Mouse (Mus musculus): ENCODE measurements at regions not wholly inside any gene's neighbourhood (a gene's known extent, or its start where the extent isn't known, plus 50 kb on each side); places are given as distances from the start of the nearest gene placed in this dataset.

DNA sequence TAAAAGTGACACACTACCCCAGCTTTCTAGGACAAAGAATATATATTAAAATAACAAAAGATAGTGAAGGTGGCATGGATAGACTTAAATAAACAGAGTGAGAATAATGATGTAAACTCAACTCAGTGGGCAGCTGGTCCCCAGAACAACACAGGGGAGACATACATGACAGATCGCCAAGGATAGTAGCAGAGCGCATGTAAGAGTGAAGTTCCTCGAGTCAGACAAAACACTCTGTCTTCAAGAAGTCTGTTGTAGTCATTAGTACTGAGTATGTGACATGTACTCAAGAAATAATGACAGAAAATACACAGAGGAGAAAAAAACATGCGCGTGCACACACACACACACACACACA, 74.8 kb upstream of the Stxbp5l start:
- no peak for TF ChIP-seq CTCF (IDR thresholded peaks at IDR 0.05)
- Histone ChIP-seq H3K27me3 (ENCODE audit: insufficient read depth, low read length) (no peaks in the 10 kb centered on the region), H3K27ac (ENCODE audit: low read depth, low read length) (no peak overlapping the region), H3K9ac (replicated peaks; ENCODE audit: low read length, poor library complexity, severe bottlenecking) (no peak overlapping the region), H3K4me2 (ENCODE audit: low read depth, low read length, poor library complexity, severe bottlenecking) (no peak overlapping the region), H3K4me3 (ENCODE audit: low read depth, low read length) (no peak overlapping the region), H3K9me3 (ENCODE audit: low read length) (no peaks in the 10 kb centered on the region), H3K36me3 (ENCODE audit: insufficient read depth, low read length) (no peaks in the 10 kb centered on the region), H3K4me1 (ENCODE audit: insufficient read depth, low read length) (no peaks in the 10 kb centered on the region)
- WGBS, result 94% methylated on average over 5 of the region's 5 CpGs
- ATAC-seq (ENCODE audit: low FRiP score), result no peak
- DNase-seq (ENCODE audit: low spot score), result no peak

GRCm38 (mm10) chr16:37458592-37459532, 74.1 kb upstream of the Stxbp5l start:
- ATAC-seq (ENCODE audit: low FRiP score), result no peak
- 75% methylated on average over 4 of the region's 4 CpGs for WGBS
- peak; percentile 67 for DNase-seq (ENCODE audit: low spot score)
- Histone ChIP-seq H3K4me2 (ENCODE audit: low read depth, low read length, poor library complexity, severe bottlenecking) (no peak overlapping the region), H3K27ac (ENCODE audit: low read depth, low read length) (no peak overlapping the region), H3K9me3 (ENCODE audit: low read length) (no peaks in the 10 kb centered on the region), H3K9ac (replicated peaks; ENCODE audit: low read length, poor library complexity, severe bottlenecking) (no peak overlapping the region), H3K4me1 (ENCODE audit: insufficient read depth, low read length) (no peaks in the 10 kb centered on the region), H3K36me3 (ENCODE audit: insufficient read depth, low read length) (no peaks in the 10 kb centered on the region), H3K4me3 (ENCODE audit: low read depth, low read length) (no peak overlapping the region), H3K27me3 (ENCODE audit: insufficient read depth, low read length) (no peaks in the 10 kb centered on the region)
- no peak for TF ChIP-seq CTCF (IDR thresholded peaks at IDR 0.05)

- 73% methylated on average over 2 of the region's 2 CpGs for WGBS
Measured at GRCm38 (mm10) chr16:37455971-37456370, 71.2 kb upstream of the Stxbp5l start.

GRCm38 (mm10) chr16:37449846-37450245, 65.1 kb upstream of the Stxbp5l start:
- ATAC-seq (ENCODE audit: low FRiP score) (no peak), DNase-seq (ENCODE audit: low spot score) (no peak)
- Histone ChIP-seq H3K9ac (replicated peaks; ENCODE audit: low read length, poor library complexity, severe bottlenecking) (no peak overlapping the region), H3K27me3 (ENCODE audit: insufficient read depth, low read length) (no peaks in the 10 kb centered on the region), H3K4me2 (ENCODE audit: low read depth, low read length, poor library complexity, severe bottlenecking) (no peak overlapping the region), H3K36me3 (ENCODE audit: insufficient read depth, low read length) (no peaks in the 10 kb centered on the region), H3K4me1 (ENCODE audit: insufficient read depth, low read length) (no peaks in the 10 kb centered on the region), H3K9me3 (ENCODE audit: low read length) (no peaks in the 10 kb centered on the region), H3K27ac (ENCODE audit: low read depth, low read length) (no peak overlapping the region), H3K4me3 (ENCODE audit: low read depth, low read length) (no peak overlapping the region)
- no peak for TF ChIP-seq CTCF (IDR thresholded peaks at IDR 0.05)
- WGBS, result 92% methylated on average over 5 of the region's 5 CpGs

More at GRCm38 (mm10) chr16:37455971-37456370, 71.2 kb upstream of the Stxbp5l start:
- Histone ChIP-seq H3K4me2 (ENCODE audit: low read depth, low read length, poor library complexity, severe bottlenecking) (no peak overlapping the region), H3K27me3 (ENCODE audit: insufficient read depth, low read length) (no peaks in the 10 kb centered on the region), H3K9ac (replicated peaks; ENCODE audit: low read length, poor library complexity, severe bottlenecking) (no peak overlapping the region), H3K4me1 (ENCODE audit: insufficient read depth, low read length) (no peaks in the 10 kb centered on the region), H3K27ac (ENCODE audit: low read depth, low read length) (no peak overlapping the region), H3K9me3 (ENCODE audit: low read length) (no peaks in the 10 kb centered on the region), H3K4me3 (ENCODE audit: low read depth, low read length) (no peak overlapping the region), H3K36me3 (ENCODE audit: insufficient read depth, low read length) (no peaks in the 10 kb centered on the region)
- ATAC-seq (ENCODE audit: low FRiP score) (no peak), DNase-seq (ENCODE audit: low spot score) (no peak)
- no peak for TF ChIP-seq CTCF (IDR thresholded peaks at IDR 0.05)

DNA sequence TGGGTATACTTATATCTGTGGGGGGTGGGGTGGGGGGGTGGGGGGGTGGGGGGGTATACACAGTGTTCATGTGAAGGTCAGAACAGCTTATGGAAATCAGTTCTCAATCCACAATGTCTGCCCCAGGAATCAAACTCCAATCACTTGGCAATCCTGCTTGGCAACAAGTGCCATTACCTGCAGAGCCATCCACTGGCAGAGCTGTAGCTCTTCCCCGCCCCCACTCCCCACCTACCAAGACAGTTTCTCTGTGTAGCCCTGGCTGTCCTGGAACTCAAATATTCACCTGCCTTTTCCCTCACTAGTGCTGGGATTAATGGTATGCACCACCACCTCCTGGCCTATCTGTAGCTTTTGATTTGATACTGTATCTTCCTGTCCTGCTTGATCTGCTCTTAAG, 61.0 kb upstream of the Stxbp5l start:
- no peaks in the 10 kb centered on the region for H3K9me3 ChIP-seq (ENCODE audit: low read length)
- DNase-seq (ENCODE audit: low spot score) (peak; percentile 13), ATAC-seq (ENCODE audit: low FRiP score) (no peak)
- H3K4me3 ChIP-seq (ENCODE audit: low read depth, low read length), result no peak overlapping the region
- H3K4me2 ChIP-seq (ENCODE audit: low read depth, low read length, poor library complexity, severe bottlenecking), result no peak overlapping the region
- no peaks in the 10 kb centered on the region for H3K4me1 ChIP-seq (ENCODE audit: insufficient read depth, low read length)
- no peaks in the 10 kb centered on the region for H3K27me3 ChIP-seq (ENCODE audit: insufficient read depth, low read length)
- no peak overlapping the region for H3K9ac ChIP-seq (replicated peaks; ENCODE audit: low read length, poor library complexity, severe bottlenecking)
- no peaks in the 10 kb centered on the region for H3K36me3 ChIP-seq (ENCODE audit: insufficient read depth, low read length)
- TF ChIP-seq CTCF (IDR thresholded peaks at IDR 0.05), result no peak
- WGBS, result 93% methylated on average over 1 of the region's 1 CpGs
- H3K27ac ChIP-seq (ENCODE audit: low read depth, low read length), result no peak overlapping the region

- ATAC-seq (ENCODE audit: low FRiP score) (no peak), DNase-seq (ENCODE audit: low spot score) (peak; percentile 61)
- 56% methylated on average over 6 of the region's 6 CpGs for WGBS
- no peak overlapping the region for H3K9ac ChIP-seq (replicated peaks; ENCODE audit: low read length, poor library complexity, severe bottlenecking)
- no peaks in the 10 kb centered on the region for H3K36me3 ChIP-seq (ENCODE audit: insufficient read depth, low read length)
- H3K4me1 ChIP-seq (ENCODE audit: insufficient read depth, low read length), result no peaks in the 10 kb centered on the region
- no peak for TF ChIP-seq CTCF (IDR thresholded peaks at IDR 0.05)
- no peaks in the 10 kb centered on the region for H3K9me3 ChIP-seq (ENCODE audit: low read length)
- H3K4me3 ChIP-seq (ENCODE audit: low read depth, low read length), result no peak overlapping the region
- H3K27ac ChIP-seq (ENCODE audit: low read depth, low read length), result no peak overlapping the region
- no peaks in the 10 kb centered on the region for H3K27me3 ChIP-seq (ENCODE audit: insufficient read depth, low read length)
- H3K4me2 ChIP-seq (ENCODE audit: low read depth, low read length, poor library complexity, severe bottlenecking), result no peak overlapping the region
Measured at GRCm38 (mm10) chr16:37442936-37443335, 58.2 kb upstream of the Stxbp5l start.
